Mouse (Mus musculus) spleen, adult 2 months (tissue): Measurements from ENCODE around the gene Fhl2. TPM values are rescaled to one million over a fixed set of nuclear protein-coding genes. Genes with fewer than 3 reads are reported as not detected.

Source experiments
- DNase-seq, 2 experiments: peaks; one replicate each; pipeline versions ENCODE4 v3.0.0 to v3.0.0-alpha.2; 2012 to 2021; ENCODE audit warnings: low spot score in 2 of 2, low read depth in 1 of 2
- H3K27ac ChIP-seq: fragments of 200-500 bp; 2 replicates; pipeline ENCODE4 v1.5.1; 2012; ENCODE audit warnings: low read length, inconsistent platforms; ENCODE audit not compliant: insufficient read depth
- H3K27me3 ChIP-seq: fragments of 200-500 bp; 2 replicates; pipeline ENCODE4 v1.6.1; 2012; ENCODE audit warnings: mild to moderate bottlenecking, moderate library complexity, low read length, inconsistent platforms; ENCODE audit not compliant: control insufficient read depth, insufficient read depth
- H3K36me3 ChIP-seq: fragments of 200-500 bp; 2 replicates; pipeline ENCODE4 v1.6.1; 2012; ENCODE audit warnings: mild to moderate bottlenecking, low read length, inconsistent platforms; ENCODE audit not compliant: control insufficient read depth, insufficient read depth
- H3K4me1 ChIP-seq: fragments of 200-500 bp; 2 replicates; pipeline ENCODE4 v1.6.1; 2011; ENCODE audit warnings: inconsistent platforms; ENCODE audit not compliant: control insufficient read depth, insufficient read depth, insufficient read length
- H3K4me3 ChIP-seq: fragments of 200-500 bp; 2 replicates; pipeline ENCODE4 v1.5.1; 2011; ENCODE audit warnings: mild to moderate bottlenecking, inconsistent platforms; ENCODE audit not compliant: insufficient read depth, insufficient read length; ENCODE audit errors: extremely low read depth
- CTCF ChIP-seq: fragments of 200-500 bp; IDR thresholded peaks from 2 replicates; pipeline ENCODE4 v1.5.1; 2011; ENCODE audit warnings: mild to moderate bottlenecking, inconsistent platforms; ENCODE audit not compliant: insufficient read depth, insufficient read length, insufficient replicate concordance; ENCODE audit errors: extremely low read depth
- POLR2A ChIP-seq: fragments of 200-500 bp; IDR thresholded peaks from 2 replicates; pipeline ENCODE4 v1.6.1; 2011; ENCODE audit warnings: low read depth, low read length, inconsistent platforms
- WGBS: fragments of 180-500 bp; shearing (Covaris S2); methylation state at CpG from one replicate; pipeline ENCODE4 v1.1.7; 2018; 5-methylcytosine and 5-hydroxymethylcytosine counted together
- polyA plus RNA-seq: library from polyadenylated mRNA; depleted of rRNA; stranded (reverse); fragments of >200 nt; gene quantifications from 2 replicates; pipeline ENCODE4 v1.2.3, GENCODE M21; 2012

Fhl2 gene
- polyA plus RNA-seq, 1 experiment, result 1.8 TPM

DNA sequence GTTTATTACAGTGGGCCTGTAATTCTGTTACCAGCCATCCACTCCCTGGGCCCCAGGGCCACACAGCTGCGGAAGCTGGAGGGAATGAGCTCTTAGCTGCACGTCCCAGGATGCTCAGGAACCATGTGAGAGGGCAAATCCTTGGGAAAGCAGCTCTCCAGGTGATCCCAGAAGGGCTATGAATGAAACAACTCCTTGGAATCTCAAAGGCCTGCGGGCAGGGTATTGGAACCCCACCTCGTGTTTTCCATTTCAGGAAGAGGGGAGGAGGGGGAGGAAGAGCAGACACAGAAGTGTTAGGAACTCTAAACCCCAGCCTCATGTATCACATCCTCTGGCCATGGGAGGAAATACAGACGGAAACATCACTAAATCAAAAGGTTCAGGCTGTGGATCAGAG, 28.8 kb downstream of the Fhl2 start:
- no peak for DNase-seq
- WGBS, result 82% methylated on average over 5 of the region's 5 CpGs
- Histone ChIP-seq H3K27ac (no peak overlapping the region), H3K27me3 (peaks cover 7% of the 10 kb centered on the region), H3K36me3 (no peaks in the 10 kb centered on the region), H3K4me1 (peaks cover 5% of the 10 kb centered on the region), H3K4me3 (no peak overlapping the region)
- TF ChIP-seq POLR2A (no peak), CTCF (no peak)

DNA sequence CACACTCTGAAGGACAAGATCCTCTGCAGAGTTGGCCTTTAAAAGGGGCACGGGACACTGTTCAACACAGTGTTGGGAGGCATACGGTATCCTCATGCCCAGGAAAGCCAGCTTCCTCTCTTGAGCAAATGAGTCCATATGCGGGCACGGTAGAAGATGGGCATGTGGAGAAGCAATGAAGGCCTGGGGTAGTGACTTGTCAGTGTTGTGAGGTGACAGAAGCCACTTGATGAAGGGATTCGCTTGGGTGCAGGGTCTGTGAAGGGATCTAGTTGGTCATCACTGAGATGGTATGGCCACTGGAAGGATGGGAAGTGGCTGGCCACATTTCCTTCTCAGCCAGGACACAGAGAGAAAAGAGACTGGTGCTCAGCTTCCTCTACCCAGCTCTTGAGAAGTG, 32.2 kb downstream of the Fhl2 start:
- Histone ChIP-seq H3K4me3 (no peak overlapping the region), H3K27ac (no peak overlapping the region), H3K36me3 (no peaks in the 10 kb centered on the region), H3K27me3 (peaks cover 7% of the 10 kb centered on the region), H3K4me1 (peaks cover 5% of the 10 kb centered on the region)
- WGBS, result 88% methylated on average over 5 of the region's 5 CpGs
- TF ChIP-seq POLR2A (no peak), CTCF (no peak)
- DNase-seq, result no peak

DNA sequence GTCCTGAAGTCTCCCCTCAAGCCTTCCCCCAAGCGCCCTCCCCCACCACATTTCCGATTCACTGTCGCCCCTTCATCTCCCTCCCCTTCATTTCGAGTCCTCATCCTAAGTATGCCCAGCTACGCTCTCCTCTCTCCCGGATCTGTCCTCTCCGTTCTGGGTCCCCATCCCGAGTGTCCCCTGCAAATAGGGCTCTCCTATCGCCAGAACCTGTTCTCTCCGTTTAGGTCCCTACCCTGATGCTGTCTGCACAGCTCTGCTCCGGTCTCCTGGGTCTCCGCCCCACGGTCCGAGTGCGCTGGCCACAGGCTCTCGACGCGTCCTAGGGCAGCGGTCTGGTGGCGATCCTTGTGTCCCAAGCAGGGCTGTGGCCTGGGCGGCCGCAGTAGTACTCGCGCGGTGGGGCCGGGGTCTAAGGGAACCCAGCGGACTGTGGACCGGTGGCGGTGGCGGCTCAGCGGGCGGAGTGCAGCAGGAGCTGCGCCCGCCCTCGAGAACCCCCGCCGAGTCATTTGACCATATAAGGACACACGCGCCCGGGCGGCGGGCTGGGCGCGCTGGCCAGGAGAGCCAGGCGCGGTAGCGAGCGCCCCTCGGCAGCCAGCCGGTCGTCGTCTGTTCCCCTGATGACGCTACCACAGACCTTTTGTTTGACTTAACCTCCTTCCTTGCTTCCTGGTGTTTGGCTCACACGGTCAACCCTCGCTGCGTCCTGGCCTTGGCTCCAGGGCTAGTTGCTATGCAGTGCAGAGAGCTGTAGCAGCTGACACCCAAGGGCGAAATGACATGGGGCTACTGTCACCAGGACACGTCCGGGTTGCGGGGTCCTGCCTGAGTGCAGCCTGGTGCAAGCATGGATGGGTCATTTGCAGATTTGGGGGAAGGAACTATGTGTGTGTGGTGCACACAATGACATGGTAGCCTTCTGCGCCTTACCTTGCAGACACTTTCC, 33.0 kb downstream of the Fhl2 start:
- peak in 1 of 2 experiments; percentile 31 for DNase-seq
- peaks cover 5% of the 10 kb centered on the region for H3K4me1 ChIP-seq
- 10% methylated on average over 61 of the region's 61 CpGs for WGBS
- peaks cover 7% of the 10 kb centered on the region for H3K27me3 ChIP-seq
- peak overlapping the region; percentile 62 for H3K4me3 ChIP-seq
- no peaks in the 10 kb centered on the region for H3K36me3 ChIP-seq
- TF ChIP-seq POLR2A, result no peak
- TF ChIP-seq CTCF, result no peak
- 0 out of 2 replicates have a peak overlapping the region, but pooled peaks have one; percentile 27 for H3K27ac ChIP-seq

GRCm38 (mm10) chr1:43163084-43163466, 33.7 kb downstream of the Fhl2 start:
- peak overlapping the region; percentile 62; the same call in 1 of the 2 replicates for H3K4me3 ChIP-seq
- no peak for TF ChIP-seq POLR2A
- TF ChIP-seq CTCF, result no peak
- H3K4me1 ChIP-seq, result peaks cover 5% of the 10 kb centered on the region
- 3% methylated on average over 6 of the region's 6 CpGs for WGBS
- no peaks in the 10 kb centered on the region for H3K36me3 ChIP-seq
- H3K27me3 ChIP-seq, result peaks cover 7% of the 10 kb centered on the region
- H3K27ac ChIP-seq, result no peak overlapping the region
- no peak for DNase-seq

GRCm38 (mm10) chr1:43162394-43162793, 34.4 kb downstream of the Fhl2 start:
- no peak overlapping the region for H3K27ac ChIP-seq
- 95% methylated on average over 3 of the region's 3 CpGs for WGBS
- DNase-seq, result no peak
- H3K4me1 ChIP-seq, result peaks cover 5% of the 10 kb centered on the region
- no peak overlapping the region for H3K4me3 ChIP-seq
- H3K27me3 ChIP-seq, result peaks cover 7% of the 10 kb centered on the region
- H3K36me3 ChIP-seq, result no peaks in the 10 kb centered on the region
- TF ChIP-seq CTCF, result no peak
- no peak for TF ChIP-seq POLR2A

DNA sequence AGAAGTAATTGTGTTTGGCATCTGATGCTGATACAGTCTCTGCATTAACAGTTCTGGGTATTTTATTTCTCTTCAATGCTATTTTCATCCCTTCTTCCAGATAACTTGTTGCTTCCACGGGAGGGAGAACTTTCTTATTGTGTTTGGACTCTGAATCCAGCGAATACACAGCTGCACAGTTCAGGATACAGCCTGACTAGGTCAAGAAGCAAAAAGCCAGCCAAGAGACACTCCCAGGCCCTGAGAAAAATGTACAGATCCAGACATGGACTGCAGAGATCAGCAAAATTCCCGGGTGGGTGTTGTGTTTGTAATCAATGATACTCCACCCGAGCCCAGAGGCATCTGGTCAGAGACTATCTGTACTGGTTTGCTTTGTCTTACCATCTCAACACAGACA, 37.4 kb downstream of the Fhl2 start:
- Histone ChIP-seq H3K4me3 (no peak overlapping the region), H3K27ac (no peak overlapping the region), H3K4me1 (peaks cover 5% of the 10 kb centered on the region), H3K36me3 (no peaks in the 10 kb centered on the region), H3K27me3 (peaks cover 7% of the 10 kb centered on the region)
- TF ChIP-seq POLR2A (no peak), CTCF (no peak)
- no peak for DNase-seq
- 75% methylated on average over 4 of the region's 4 CpGs for WGBS

DNA sequence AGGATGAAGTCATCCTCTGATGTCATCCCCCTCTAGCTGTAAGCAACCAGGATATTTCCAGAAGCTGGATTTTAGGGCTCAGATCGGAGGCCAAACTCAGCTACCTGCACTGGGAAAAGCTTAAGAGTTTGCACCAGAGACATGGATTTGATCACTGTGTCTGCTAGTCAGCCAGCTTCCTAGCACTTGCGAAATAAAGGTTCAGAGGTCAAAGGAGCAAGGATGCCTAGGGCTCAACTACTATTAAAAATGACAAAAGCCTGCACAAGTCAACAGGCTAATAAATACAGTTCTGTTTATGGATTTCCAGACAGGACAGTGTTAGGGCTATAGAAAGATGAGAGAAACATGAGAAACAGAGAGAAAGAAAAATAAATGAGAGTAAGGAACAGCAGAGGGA, 38.9 kb downstream of the Fhl2 start:
- TF ChIP-seq CTCF (no peak), POLR2A (no peak)
- Histone ChIP-seq H3K4me3 (no peak overlapping the region), H3K27me3 (no peaks in the 10 kb centered on the region), H3K4me1 (no peaks in the 10 kb centered on the region), H3K27ac (no peak overlapping the region), H3K36me3 (no peaks in the 10 kb centered on the region)
- no peak for DNase-seq
- WGBS, result 89% methylated on average over 2 of the region's 2 CpGs
